Mouse (Mus musculus): Measurements from ENCODE around the gene Tmem51.

Tmem51 gene

GRCm38 (mm10) chr4:142082703-142083102 lies 1.4 kb downstream of the Tmem51 start:
- intact Hi-C loops (cut with DNase I) = no loop called here

- intact Hi-C loops (cut with DNase I) = no loop called here
These were observed 2.3 kb downstream of the Tmem51 start for GRCm38 (mm10) chr4:142081631-142082283.

GRCm38 (mm10) chr4:142080901-142081630 lies 3.0 kb downstream of the Tmem51 start:
- intact Hi-C loops (cut with DNase I) = no loop called here

GRCm38 (mm10) chr4:142080487-142080767 lies 3.7 kb downstream of the Tmem51 start:
- intact Hi-C loops (cut with DNase I) = no loop called here

GRCm38 (mm10) chr4:142079629-142080486 lies 4.2 kb downstream of the Tmem51 start:
- intact Hi-C loops (cut with DNase I) = no loop called here

GRCm38 (mm10) chr4:142077572-142078271 lies 6.4 kb downstream of the Tmem51 start:
- intact Hi-C loops (cut with DNase I) = no loop called here

GRCm38 (mm10) chr4:142076883-142077282 lies 7.2 kb downstream of the Tmem51 start:
- intact Hi-C loops (cut with DNase I) = no loop called here

- intact Hi-C loops (cut with DNase I) = no loop called here
These were observed 8.2 kb downstream of the Tmem51 start for GRCm38 (mm10) chr4:142075931-142076330.

GRCm38 (mm10) chr4:142074060-142074732 lies 9.9 kb downstream of the Tmem51 start:
- intact Hi-C loops (cut with DNase I) = no loop called here

GRCm38 (mm10) chr4:142071243-142071991 lies 12.7 kb downstream of the Tmem51 start:
- intact Hi-C loops (cut with DNase I) = no loop called here

GRCm38 (mm10) chr4:142070840-142071239 lies 13.3 kb downstream of the Tmem51 start:
- intact Hi-C loops (cut with DNase I) = no loop called here

- intact Hi-C loops (cut with DNase I) = no loop called here
These were observed 14.9 kb downstream of the Tmem51 start for GRCm38 (mm10) chr4:142068899-142069812.

- intact Hi-C loops (cut with DNase I) = no loop called here
These were observed 17.5 kb downstream of the Tmem51 start for GRCm38 (mm10) chr4:142066576-142066975.

GRCm38 (mm10) chr4:142065835-142066234 lies 18.3 kb downstream of the Tmem51 start:
- intact Hi-C loops (cut with DNase I) = no loop called here

GRCm38 (mm10) chr4:142065270-142065669 lies 18.8 kb downstream of the Tmem51 start:
- intact Hi-C loops (cut with DNase I) = no loop called here

- intact Hi-C loops (cut with DNase I) = no loop called here
These were observed 19.4 kb downstream of the Tmem51 start for GRCm38 (mm10) chr4:142064582-142065228.

GRCm38 (mm10) chr4:142063057-142063534 lies 21.0 kb downstream of the Tmem51 start:
- intact Hi-C loops (cut with DNase I) = no loop called here

- intact Hi-C loops (cut with DNase I) = no loop called here
These were observed 22.4 kb downstream of the Tmem51 start for GRCm38 (mm10) chr4:142061485-142062240.

All from adrenal gland (tissue).